Mouse (Mus musculus): ENCODE results near the gene Mccc2. TPM values are rescaled to one million over a fixed set of nuclear protein-coding genes. Genes with fewer than 3 reads are reported as not detected.

Gene Mccc2
- polyA plus RNA-seq, 1 experiment from 2014 or later: 46.9 TPM

DNA sequence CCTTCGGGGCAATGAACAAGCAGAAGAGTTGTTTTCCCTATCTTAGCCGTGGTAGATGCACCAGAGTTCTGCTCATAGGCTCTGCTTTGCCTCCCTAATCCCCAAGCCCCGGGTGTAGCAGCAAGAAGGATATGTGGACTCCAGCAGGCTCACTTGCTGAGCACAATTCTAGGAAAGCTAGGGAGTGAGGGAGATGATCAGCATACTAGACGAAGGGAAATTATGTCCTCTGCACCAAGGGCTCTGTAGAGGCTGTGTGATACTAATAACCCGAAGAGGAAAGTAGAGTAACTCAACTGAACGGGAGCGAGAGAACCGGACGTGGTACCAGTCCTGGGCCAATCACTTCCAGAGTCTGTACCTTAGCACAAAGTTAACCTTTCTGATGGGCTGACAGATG lies 114.5 kb downstream of the Mccc2 start, which contains the start of gene Cartpt:
TSS of gene Cartpt (minus strand) at position 127 of the 400 bp plus-strand sequence.
- peaks cover 32% of the 10 kb centered on the region for H3K27me3 ChIP-seq (ENCODE audit: insufficient read depth, low read length)
- H3K27ac ChIP-seq (ENCODE audit: low read depth): no peak within 1 kb of the TSS
- WGBS: 47% methylated on average over 9 of the region's 9 CpGs
- no peak within 1 kb of the TSS; the same call in 1 of the 2 replicates for H3K4me3 ChIP-seq (ENCODE audit: low read depth, low read length)
- H3K4me1 ChIP-seq (ENCODE audit: insufficient read depth): no peaks in the 10 kb centered on the region
- no peak for TF ChIP-seq CTCF (IDR thresholded peaks at IDR 0.05; ENCODE audit: low read depth)
- H3K4me2 ChIP-seq: peak within 1 kb of the TSS; percentile 29; the same call in 1 of the 2 replicates
- DNase-seq: no peak
- no peak within 1 kb of the TSS for H3K9ac ChIP-seq
- H3K9me3 ChIP-seq (ENCODE audit: low read depth, low read length): no peaks in the 10 kb centered on the region
- H3K36me3 ChIP-seq (ENCODE audit: insufficient read depth): no peaks in the 10 kb centered on the region
- ATAC-seq (ENCODE audit: insufficient read depth): no peak

DNA sequence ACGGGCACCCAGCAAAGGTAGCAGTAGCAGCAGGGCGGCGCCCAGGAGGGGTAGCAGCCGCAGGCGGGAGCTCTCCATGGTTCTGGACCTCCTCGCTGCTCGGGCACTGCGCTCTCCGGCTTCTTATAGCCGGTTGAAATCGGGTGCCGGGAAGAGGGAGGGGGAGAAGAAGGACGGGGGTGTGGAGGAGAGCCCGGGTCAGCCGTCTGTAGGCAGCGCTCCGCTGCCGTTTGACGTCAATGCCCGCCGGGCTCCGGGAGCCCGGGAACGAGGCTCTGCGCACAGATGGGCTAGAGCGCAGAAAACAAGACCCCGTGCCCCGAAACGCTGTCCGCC lies 114.9 kb downstream of the Mccc2 start:
- Histone ChIP-seq H3K27me3 (ENCODE audit: insufficient read depth, low read length) (peaks cover 32% of the 10 kb centered on the region), H3K4me2 (peak overlapping the region; percentile 29; the same call in 1 of the 2 replicates), H3K9me3 (ENCODE audit: low read depth, low read length) (no peaks in the 10 kb centered on the region), H3K27ac (ENCODE audit: low read depth) (no peak overlapping the region), H3K4me3 (ENCODE audit: low read depth, low read length) (no peak overlapping the region; the same call in 1 of the 2 replicates), H3K36me3 (ENCODE audit: insufficient read depth) (no peaks in the 10 kb centered on the region), H3K4me1 (ENCODE audit: insufficient read depth) (no peaks in the 10 kb centered on the region), H3K9ac (no peak overlapping the region)
- ATAC-seq (ENCODE audit: insufficient read depth): peak; percentile 63; the same call in 1 of the 2 replicates
- peak; percentile 89 for DNase-seq
- TF ChIP-seq CTCF (IDR thresholded peaks at IDR 0.05; ENCODE audit: low read depth): no peak
- WGBS: 2% methylated on average over 30 of the region's 30 CpGs

DNA sequence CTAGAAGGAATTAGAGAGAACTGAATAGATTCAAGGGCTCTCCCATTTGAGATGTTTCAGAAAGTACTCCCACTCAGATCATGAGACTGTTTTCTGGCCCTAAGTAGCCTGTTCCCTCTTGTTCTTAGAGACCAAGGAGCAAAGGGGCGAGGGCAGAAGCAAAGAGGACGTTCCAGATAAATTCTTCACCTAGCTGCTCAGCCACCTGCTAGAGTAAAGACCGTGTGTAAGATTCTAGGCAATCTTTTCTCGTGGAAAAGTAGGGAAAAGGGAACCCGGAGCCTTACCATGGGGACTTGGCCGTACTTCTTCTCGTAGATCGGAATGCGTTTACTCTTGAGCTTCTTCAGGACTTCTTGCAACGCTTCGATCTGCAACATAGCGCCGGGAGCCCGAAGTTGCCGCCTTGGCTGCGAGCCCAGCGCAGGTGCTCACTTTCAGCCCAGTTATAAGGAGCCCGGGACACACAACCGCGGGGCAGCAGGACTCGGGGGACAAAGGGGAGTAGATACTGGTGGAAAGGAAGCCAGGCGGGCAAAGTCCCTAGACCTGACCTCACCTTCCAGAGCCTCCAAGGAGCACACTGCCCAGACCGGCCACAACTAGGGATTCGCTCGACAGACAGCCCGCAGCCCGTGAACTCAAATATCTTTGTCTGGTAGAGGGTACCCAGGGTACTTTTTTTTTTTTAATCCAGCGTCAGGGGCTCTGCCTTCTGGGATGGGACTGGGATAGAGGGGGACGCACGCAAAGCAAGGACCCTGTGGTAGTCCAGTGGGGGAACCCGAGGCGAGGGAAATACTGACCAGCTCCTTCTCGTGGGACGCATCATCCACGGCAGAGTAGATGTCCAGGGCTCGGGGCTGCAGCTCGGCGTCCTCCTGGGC lies 115.5 kb downstream of the Mccc2 start:
- DNase-seq: no peak

GRCm38 (mm10) chr13:99898816-99899215 lies 116.6 kb downstream of the Mccc2 start:
- Histone ChIP-seq H3K4me3 (ENCODE audit: low read depth, low read length) (no peak overlapping the region), H3K4me1 (ENCODE audit: insufficient read depth) (no peaks in the 10 kb centered on the region), H3K36me3 (ENCODE audit: insufficient read depth) (no peaks in the 10 kb centered on the region), H3K27me3 (ENCODE audit: insufficient read depth, low read length) (peaks cover 32% of the 10 kb centered on the region), H3K4me2 (no peak overlapping the region), H3K9me3 (ENCODE audit: low read depth, low read length) (no peaks in the 10 kb centered on the region), H3K27ac (ENCODE audit: low read depth) (no peak overlapping the region), H3K9ac (no peak overlapping the region)
- TF ChIP-seq CTCF (IDR thresholded peaks at IDR 0.05; ENCODE audit: low read depth): no peak
- 32% methylated on average over 14 of the region's 14 CpGs for WGBS
- ATAC-seq (ENCODE audit: insufficient read depth) (no peak), DNase-seq (peak; percentile 10)

More for the DNA sequence above, 115.5 kb downstream of the Mccc2 start:
- Histone ChIP-seq H3K9ac (no peak overlapping the region), H3K27me3 (ENCODE audit: insufficient read depth, low read length) (peaks cover 32% of the 10 kb centered on the region), H3K4me2 (peak overlapping the region; percentile 29; the same call in 1 of the 2 replicates), H3K4me3 (ENCODE audit: low read depth, low read length) (no peak overlapping the region; the same call in 1 of the 2 replicates), H3K27ac (ENCODE audit: low read depth) (no peak overlapping the region), H3K4me1 (ENCODE audit: insufficient read depth) (no peaks in the 10 kb centered on the region), H3K36me3 (ENCODE audit: insufficient read depth) (no peaks in the 10 kb centered on the region), H3K9me3 (ENCODE audit: low read depth, low read length) (no peaks in the 10 kb centered on the region)
- no peak for TF ChIP-seq CTCF (IDR thresholded peaks at IDR 0.05; ENCODE audit: low read depth)
- no peak for ATAC-seq (ENCODE audit: insufficient read depth)
- 10% methylated on average over 38 of the region's 38 CpGs for WGBS

Other genes starting within 250 kb of the Mccc2 start
- gene Cartpt, start 114.5 kb downstream of the Mccc2 start, polyA plus RNA-seq (2014; fragmentation: Nextera tagmentation; extraction: Ambion mirVana): 0.33 and 0.47 TPM in 2 replicates
- gene Bdp1, start 88.4 kb upstream of the Mccc2 start, polyA plus RNA-seq (2014; fragmentation: Nextera tagmentation; extraction: Ambion mirVana): 24.0 and 27.7 TPM in 2 replicates
- gene Serf1, start 92.4 kb upstream of the Mccc2 start, polyA plus RNA-seq (2014; fragmentation: Nextera tagmentation; extraction: Ambion mirVana): 134 and 142 TPM in 2 replicates
- gene Smn1, start 109.2 kb upstream of the Mccc2 start, polyA plus RNA-seq (2014; fragmentation: Nextera tagmentation; extraction: Ambion mirVana): 61.4 and 63.6 TPM in 2 replicates
- 0.43 and 0.62 TPM in 2 replicates for gene Naip2, start 186.5 kb upstream of the Mccc2 start, polyA plus RNA-seq (2014; fragmentation: Nextera tagmentation; extraction: Ambion mirVana)
- gene Naip5, start 230.7 kb upstream of the Mccc2 start, polyA plus RNA-seq (2014; fragmentation: Nextera tagmentation; extraction: Ambion mirVana): 0.28 TPM in 2 replicates

All from lung, embryonic 14.5 days (tissue).